Mouse (Mus musculus): ENCODE measurements at regions not wholly inside any gene's neighbourhood (a gene's known extent, or its start where the extent isn't known, plus 50 kb on each side); places are given as distances from the start of the nearest gene placed in this dataset.

GRCm38 (mm10) chr3:4744003-4744402, 1006.6 kb upstream of the Gm8797 start:
- ATAC-seq (ENCODE audit: low read depth) (no peak), DNase-seq (ENCODE audit: low spot score) (no peak)
- no peak overlapping the region for H3K9ac ChIP-seq (ENCODE audit: low read depth, low read length)
- no peak overlapping the region for H3K27ac ChIP-seq (replicated peaks; ENCODE audit: low read depth, low read length)
- H3K4me2 ChIP-seq (ENCODE audit: low read depth, low read length), result no peak overlapping the region
- no peak overlapping the region for H3K4me3 ChIP-seq (ENCODE audit: low read depth, low read length)
- H3K4me1 ChIP-seq (ENCODE audit: control insufficient read depth, insufficient read depth, low read length), result no peaks in the 10 kb centered on the region
- 93% methylated on average over 4 of the region's 4 CpGs for WGBS
- H3K36me3 ChIP-seq (ENCODE audit: control insufficient read depth, insufficient read depth, low read length), result no peaks in the 10 kb centered on the region
- no peaks in the 10 kb centered on the region for H3K27me3 ChIP-seq (replicated peaks; ENCODE audit: control insufficient read depth, insufficient read depth, low read length)
- H3K9me3 ChIP-seq (ENCODE audit: control insufficient read depth, low read length), result peaks cover 16% of the 10 kb centered on the region; the same call in 1 of the 2 replicates

GRCm38 (mm10) chr3:4744611-4745010, 1006.0 kb upstream of the Gm8797 start:
- H3K4me3 ChIP-seq (ENCODE audit: low read depth, low read length), result no peak overlapping the region
- H3K36me3 ChIP-seq (ENCODE audit: control insufficient read depth, insufficient read depth, low read length), result no peaks in the 10 kb centered on the region
- no peak overlapping the region for H3K9ac ChIP-seq (ENCODE audit: low read depth, low read length)
- ATAC-seq (ENCODE audit: low read depth) (no peak), DNase-seq (ENCODE audit: low spot score) (no peak)
- no peaks in the 10 kb centered on the region for H3K4me1 ChIP-seq (ENCODE audit: control insufficient read depth, insufficient read depth, low read length)
- no peak overlapping the region for H3K27ac ChIP-seq (replicated peaks; ENCODE audit: low read depth, low read length)
- H3K4me2 ChIP-seq (ENCODE audit: low read depth, low read length), result no peak overlapping the region
- no peaks in the 10 kb centered on the region for H3K27me3 ChIP-seq (replicated peaks; ENCODE audit: control insufficient read depth, insufficient read depth, low read length)
- 83% methylated on average over 6 of the region's 6 CpGs for WGBS
- peaks cover 16% of the 10 kb centered on the region; the same call in 1 of the 2 replicates for H3K9me3 ChIP-seq (ENCODE audit: control insufficient read depth, low read length)

- DNase-seq (ENCODE audit: low spot score), result no peak
These were observed 994.5 kb upstream of the Gm8797 start for GRCm38 (mm10) chr3:4756099-4756498.

GRCm38 (mm10) chr3:4757113-4757512, 993.5 kb upstream of the Gm8797 start:
- H3K27ac ChIP-seq (replicated peaks; ENCODE audit: low read depth, low read length), result no peak overlapping the region
- H3K9me3 ChIP-seq (ENCODE audit: control insufficient read depth, low read length), result 0 out of 2 replicates have a peak, but pooled peaks cover 5% of the 10 kb centered on the region
- WGBS, result 56% methylated on average over 1 of the region's 1 CpGs
- ATAC-seq (ENCODE audit: low read depth) (no peak), DNase-seq (ENCODE audit: low spot score) (peak; percentile 20)
- no peak overlapping the region for H3K9ac ChIP-seq (ENCODE audit: low read depth, low read length)
- no peak overlapping the region for H3K4me3 ChIP-seq (ENCODE audit: low read depth, low read length)
- H3K36me3 ChIP-seq (ENCODE audit: control insufficient read depth, insufficient read depth, low read length), result no peaks in the 10 kb centered on the region
- no peaks in the 10 kb centered on the region for H3K4me1 ChIP-seq (ENCODE audit: control insufficient read depth, insufficient read depth, low read length)
- no peaks in the 10 kb centered on the region for H3K27me3 ChIP-seq (replicated peaks; ENCODE audit: control insufficient read depth, insufficient read depth, low read length)
- no peak overlapping the region for H3K4me2 ChIP-seq (ENCODE audit: low read depth, low read length)

More at GRCm38 (mm10) chr3:4756099-4756498, 994.5 kb upstream of the Gm8797 start:
- Histone ChIP-seq H3K9me3 (ENCODE audit: control insufficient read depth, low read length) (0 out of 2 replicates have a peak, but pooled peaks cover 8% of the 10 kb centered on the region), H3K4me3 (ENCODE audit: low read depth, low read length) (no peak overlapping the region), H3K27me3 (replicated peaks; ENCODE audit: control insufficient read depth, insufficient read depth, low read length) (no peaks in the 10 kb centered on the region), H3K4me1 (ENCODE audit: control insufficient read depth, insufficient read depth, low read length) (no peaks in the 10 kb centered on the region), H3K4me2 (ENCODE audit: low read depth, low read length) (no peak overlapping the region), H3K36me3 (ENCODE audit: control insufficient read depth, insufficient read depth, low read length) (no peaks in the 10 kb centered on the region), H3K9ac (ENCODE audit: low read depth, low read length) (no peak overlapping the region), H3K27ac (replicated peaks; ENCODE audit: low read depth, low read length) (no peak overlapping the region)
- WGBS, result 84% methylated on average over 2 of the region's 2 CpGs
- no peak for ATAC-seq (ENCODE audit: low read depth)

GRCm38 (mm10) chr3:4763076-4763475, 987.5 kb upstream of the Gm8797 start:
- no peaks in the 10 kb centered on the region for H3K4me1 ChIP-seq (ENCODE audit: control insufficient read depth, insufficient read depth, low read length)
- no peak overlapping the region for H3K4me3 ChIP-seq (ENCODE audit: low read depth, low read length)
- no peak overlapping the region for H3K9ac ChIP-seq (ENCODE audit: low read depth, low read length)
- 0 out of 2 replicates have a peak, but pooled peaks cover 4% of the 10 kb centered on the region for H3K9me3 ChIP-seq (ENCODE audit: control insufficient read depth, low read length)
- WGBS, result 70% methylated on average over 2 of the region's 2 CpGs
- no peak overlapping the region for H3K27ac ChIP-seq (replicated peaks; ENCODE audit: low read depth, low read length)
- no peak for ATAC-seq (ENCODE audit: low read depth)
- H3K36me3 ChIP-seq (ENCODE audit: control insufficient read depth, insufficient read depth, low read length), result no peaks in the 10 kb centered on the region
- H3K27me3 ChIP-seq (replicated peaks; ENCODE audit: control insufficient read depth, insufficient read depth, low read length), result no peaks in the 10 kb centered on the region
- DNase-seq (ENCODE audit: low spot score), result no peak
- no peak overlapping the region for H3K4me2 ChIP-seq (ENCODE audit: low read depth, low read length)

- no peaks in the 10 kb centered on the region for H3K4me1 ChIP-seq (ENCODE audit: control insufficient read depth, insufficient read depth, low read length)
- no peak for DNase-seq (ENCODE audit: low spot score)
- ATAC-seq (ENCODE audit: low read depth), result no peak
- H3K36me3 ChIP-seq (ENCODE audit: control insufficient read depth, insufficient read depth, low read length), result no peaks in the 10 kb centered on the region
- no peaks in the 10 kb centered on the region for H3K27me3 ChIP-seq (replicated peaks; ENCODE audit: control insufficient read depth, insufficient read depth, low read length)
- no peak overlapping the region for H3K4me2 ChIP-seq (ENCODE audit: low read depth, low read length)
- no peaks in the 10 kb centered on the region for H3K9me3 ChIP-seq (ENCODE audit: control insufficient read depth, low read length)
- H3K4me3 ChIP-seq (ENCODE audit: low read depth, low read length), result no peak overlapping the region
- no peak overlapping the region for H3K27ac ChIP-seq (replicated peaks; ENCODE audit: low read depth, low read length)
- no peak overlapping the region for H3K9ac ChIP-seq (ENCODE audit: low read depth, low read length)
These were observed 974.0 kb upstream of the Gm8797 start for GRCm38 (mm10) chr3:4776632-4777031.

- no peak for ATAC-seq (ENCODE audit: low read depth)
- no peak overlapping the region for H3K9ac ChIP-seq (ENCODE audit: low read depth, low read length)
These were observed 965.4 kb upstream of the Gm8797 start for GRCm38 (mm10) chr3:4785160-4785559.

GRCm38 (mm10) chr3:4793141-4793540, 957.5 kb upstream of the Gm8797 start:
- H3K4me1 ChIP-seq (ENCODE audit: control insufficient read depth, insufficient read depth, low read length), result no peaks in the 10 kb centered on the region
- WGBS, result 84% methylated on average over 2 of the region's 2 CpGs
- no peaks in the 10 kb centered on the region for H3K36me3 ChIP-seq (ENCODE audit: control insufficient read depth, insufficient read depth, low read length)
- ATAC-seq (ENCODE audit: low read depth) (no peak), DNase-seq (ENCODE audit: low spot score) (no peak)
- no peak overlapping the region for H3K4me2 ChIP-seq (ENCODE audit: low read depth, low read length)
- no peak overlapping the region for H3K4me3 ChIP-seq (ENCODE audit: low read depth, low read length)
- H3K27ac ChIP-seq (replicated peaks; ENCODE audit: low read depth, low read length), result no peak overlapping the region
- H3K9ac ChIP-seq (ENCODE audit: low read depth, low read length), result no peak overlapping the region
- no peaks in the 10 kb centered on the region for H3K9me3 ChIP-seq (ENCODE audit: control insufficient read depth, low read length)
- no peaks in the 10 kb centered on the region for H3K27me3 ChIP-seq (replicated peaks; ENCODE audit: control insufficient read depth, insufficient read depth, low read length)

More at GRCm38 (mm10) chr3:4785160-4785559, 965.4 kb upstream of the Gm8797 start:
- DNase-seq (ENCODE audit: low spot score), result peak; percentile 42
- H3K27ac ChIP-seq (replicated peaks; ENCODE audit: low read depth, low read length), result no peak overlapping the region
- no peak overlapping the region for H3K4me2 ChIP-seq (ENCODE audit: low read depth, low read length)
- 44% methylated on average over 1 of the region's 1 CpGs for whole genome bisulfite sequencing
- H3K4me1 ChIP-seq (ENCODE audit: control insufficient read depth, insufficient read depth, low read length), result no peaks in the 10 kb centered on the region
- no peak overlapping the region for H3K4me3 ChIP-seq (ENCODE audit: low read depth, low read length)
- no peaks in the 10 kb centered on the region for H3K27me3 ChIP-seq (replicated peaks; ENCODE audit: control insufficient read depth, insufficient read depth, low read length)
- no peaks in the 10 kb centered on the region for H3K9me3 ChIP-seq (ENCODE audit: control insufficient read depth, low read length)
- H3K36me3 ChIP-seq (ENCODE audit: control insufficient read depth, insufficient read depth, low read length), result no peaks in the 10 kb centered on the region

GRCm38 (mm10) chr3:4796041-4796908, 954.3 kb upstream of the Gm8797 start:
- 60% methylated on average over 6 of the region's 6 CpGs for WGBS
- H3K36me3 ChIP-seq (ENCODE audit: control insufficient read depth, insufficient read depth, low read length), result no peaks in the 10 kb centered on the region
- no peak for ATAC-seq (ENCODE audit: low read depth)
- no peak overlapping the region for H3K4me2 ChIP-seq (ENCODE audit: low read depth, low read length)
- H3K4me3 ChIP-seq (ENCODE audit: low read depth, low read length), result no peak overlapping the region
- no peak overlapping the region for H3K27ac ChIP-seq (replicated peaks; ENCODE audit: low read depth, low read length)
- H3K4me1 ChIP-seq (ENCODE audit: control insufficient read depth, insufficient read depth, low read length), result no peaks in the 10 kb centered on the region
- H3K9me3 ChIP-seq (ENCODE audit: control insufficient read depth, low read length), result no peaks in the 10 kb centered on the region
- no peaks in the 10 kb centered on the region for H3K27me3 ChIP-seq (replicated peaks; ENCODE audit: control insufficient read depth, insufficient read depth, low read length)
- no peak overlapping the region for H3K9ac ChIP-seq (ENCODE audit: low read depth, low read length)
- DNase-seq (ENCODE audit: low spot score), result no peak
